Mouse (Mus musculus): ENCODE measurements around the gene Plch2.

DNA sequence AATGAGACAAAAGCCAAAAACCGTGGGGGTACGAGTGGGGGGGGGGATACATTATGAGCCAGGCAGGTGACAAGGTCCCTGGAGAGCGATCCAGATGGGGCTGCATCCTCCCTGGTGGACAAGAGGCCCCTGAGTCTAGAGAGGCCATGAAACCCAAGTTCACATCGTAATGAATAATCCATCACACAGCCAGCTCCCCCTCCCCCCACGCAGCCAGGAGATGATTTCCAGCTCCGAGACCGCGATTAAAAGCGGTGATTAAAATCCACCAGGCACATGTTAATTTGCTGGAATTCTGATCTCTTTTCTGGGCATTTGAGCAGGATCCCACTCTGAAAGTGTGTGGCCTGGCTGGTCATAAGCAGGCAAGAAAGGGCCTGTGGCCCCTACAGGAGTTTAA, 35.8 kb downstream of the Plch2 start:
- TF ChIP-seq POLR2A (IDR thresholded peaks at IDR 0.05; ENCODE audit: low read depth, low read length) (no peak), CTCF (IDR thresholded peaks at IDR 0.05; ENCODE audit: extremely low read depth, insufficient read length, insufficient replicate concordance, low read depth, low read length) (no peak)
